Mouse (Mus musculus) heart, embryonic 10.5 days (tissue): ENCODE measurements at regions not wholly inside any gene's neighbourhood (a gene's known extent, or its start where the extent isn't known, plus 50 kb on each side); places are given as distances from the start of the nearest gene placed in this dataset.
"Not testable (repeated sequence)": the region's sequence is repeated elsewhere in the genome, so short reads cannot be mapped to it uniquely, and the experiment has no call there.

Experiments
- DNase-seq: peaks from one replicate; pipeline ENCODE4 v3.0.0-alpha.2; 2017; ENCODE audit warnings: low spot score
- H3K27ac ChIP-seq: fragments of 300-500 bp; sonication (generic); 2 replicates; pipeline ENCODE4 v1.5.1; 2016; ENCODE audit warnings: mild to moderate bottlenecking
- H3K27me3 ChIP-seq: fragments of 300-500 bp; sonication (generic); 2 replicates; pipeline ENCODE4 v1.6.1; 2016; ENCODE audit warnings: mild to moderate bottlenecking; ENCODE audit not compliant: poor library complexity, insufficient read depth, severe bottlenecking
- H3K36me3 ChIP-seq: fragments of 300-500 bp; sonication (generic); 2 replicates; pipeline ENCODE4 v1.6.1; 2016; ENCODE audit warnings: mild to moderate bottlenecking, moderate library complexity
- H3K4me1 ChIP-seq: fragments of 300-500 bp; sonication (generic); 2 replicates; pipeline ENCODE4 v1.6.1; 2016; ENCODE audit warnings: mild to moderate bottlenecking
- H3K4me3 ChIP-seq: fragments of 300-500 bp; sonication (generic); 2 replicates; pipeline ENCODE4 v1.5.1; 2016; ENCODE audit warnings: mild to moderate bottlenecking, moderate library complexity
- H3K9me3 ChIP-seq: fragments of 300-500 bp; sonication (generic); 2 replicates; pipeline ENCODE4 v1.6.1; 2016; ENCODE audit warnings: mild to moderate bottlenecking, moderate library complexity
- WGBS: fragments of 180-500 bp; shearing (Covaris S2); methylation state at CpG from one replicate; pipeline ENCODE4 v1.1.7; 2016; 5-methylcytosine and 5-hydroxymethylcytosine counted together

DNA sequence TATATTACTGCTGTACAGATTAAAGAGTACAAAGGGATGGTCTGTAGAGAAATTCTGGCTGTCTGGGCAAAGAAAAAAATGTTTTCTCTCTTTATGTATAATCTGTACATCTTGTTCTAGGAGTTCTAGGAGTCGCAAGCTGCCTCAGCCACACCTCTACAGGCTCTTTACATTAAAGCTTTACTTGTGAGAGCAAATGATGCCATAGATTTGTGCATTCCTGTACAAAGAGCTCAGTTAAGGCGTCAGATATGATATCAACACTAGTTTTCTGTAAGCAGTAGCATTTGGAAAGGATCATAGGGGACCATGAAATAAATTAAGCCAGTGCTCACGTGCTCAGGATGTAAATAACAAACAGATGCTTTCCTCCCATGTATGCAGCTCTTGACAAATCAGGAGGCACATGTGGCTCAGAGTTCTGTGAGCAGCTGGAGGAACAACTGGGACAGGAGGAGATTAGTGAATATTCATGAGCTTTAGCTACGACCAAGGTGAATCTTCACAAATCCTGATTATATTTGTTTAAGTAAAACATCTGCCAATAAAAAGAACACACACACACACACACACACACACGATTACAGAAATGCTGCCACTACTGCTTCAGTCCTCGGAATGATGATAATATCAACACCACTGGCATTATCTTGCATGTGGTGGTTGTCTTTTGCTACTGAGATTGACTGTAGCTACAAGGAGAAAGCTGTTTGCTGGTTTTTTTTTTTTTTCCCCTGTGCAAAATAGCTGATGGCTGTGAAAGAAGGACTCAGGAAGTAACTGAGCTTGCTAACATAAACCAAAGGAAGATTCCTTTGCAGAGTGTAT lies 104.6 kb upstream of the Gucy1a1 start:
- no peak for DNase-seq
- 51% methylated on average over 6 of the region's 6 CpGs for WGBS
- H3K36me3 ChIP-seq = 0 out of 2 replicates have a peak, but pooled peaks cover 2% of the 10 kb centered on the region
- H3K27ac ChIP-seq = no peak overlapping the region
- no peak overlapping the region for H3K4me3 ChIP-seq
- no peaks in the 10 kb centered on the region for H3K27me3 ChIP-seq
- H3K9me3 ChIP-seq = no peaks in the 10 kb centered on the region
- H3K4me1 ChIP-seq = no peaks in the 10 kb centered on the region

- H3K4me3 ChIP-seq = no peak overlapping the region
- WGBS = 76% methylated on average over 2 of the region's 2 CpGs
- no peaks in the 10 kb centered on the region for H3K36me3 ChIP-seq
- no peaks in the 10 kb centered on the region for H3K9me3 ChIP-seq
- H3K27ac ChIP-seq = no peak overlapping the region
- no peaks in the 10 kb centered on the region for H3K27me3 ChIP-seq
- no peak for DNase-seq
- no peaks in the 10 kb centered on the region for H3K4me1 ChIP-seq
Measured at GRCm38 (mm10) chr3:82236377-82237057, 90.9 kb upstream of the Gucy1a1 start.

DNA sequence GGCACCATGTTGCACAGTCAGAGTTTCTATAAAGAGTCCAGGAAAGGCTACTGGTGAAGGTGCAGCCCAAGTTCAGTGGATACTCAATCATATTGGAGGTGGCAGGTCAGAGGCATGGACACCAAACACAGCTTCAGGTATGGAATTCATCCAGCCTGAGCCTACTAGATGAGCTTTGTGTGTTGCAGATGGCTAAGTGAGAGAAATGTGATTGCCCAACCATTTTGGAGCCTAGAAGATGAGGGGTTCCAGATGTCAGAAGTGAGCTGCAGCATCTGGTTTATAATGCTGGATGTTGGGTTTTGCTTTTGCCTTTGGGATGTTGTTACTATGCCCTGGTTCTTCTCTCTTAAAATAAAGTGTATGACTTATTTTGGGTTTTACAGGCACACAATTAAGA lies 88.7 kb upstream of the Gucy1a1 start:
- no peaks in the 10 kb centered on the region for H3K9me3 ChIP-seq
- H3K27me3 ChIP-seq = no peaks in the 10 kb centered on the region
- H3K4me1 ChIP-seq = no peaks in the 10 kb centered on the region
- no peak overlapping the region for H3K27ac ChIP-seq
- DNase-seq = no peak
- H3K4me3 ChIP-seq = no peak overlapping the region
- no peaks in the 10 kb centered on the region for H3K36me3 ChIP-seq

DNA sequence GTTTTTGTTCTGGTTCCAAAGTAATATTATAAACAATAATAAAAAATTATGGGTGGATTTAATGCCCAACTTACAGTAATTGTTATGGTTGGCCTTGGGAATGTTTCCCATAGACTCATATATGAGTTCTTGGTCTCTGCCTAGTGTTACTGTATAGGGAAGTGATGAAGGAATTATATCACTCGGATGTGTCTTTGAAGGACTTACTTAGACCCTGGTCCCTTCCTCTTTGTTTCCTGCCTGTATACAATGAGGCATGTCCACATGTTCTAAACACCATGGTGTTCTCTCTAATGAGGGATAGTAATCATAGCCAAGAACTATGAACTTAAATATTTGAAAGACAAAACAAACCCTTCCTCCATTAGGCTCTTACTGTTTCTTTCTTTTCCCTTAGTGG lies 77.8 kb upstream of the Gucy1a1 start:
- no peaks in the 10 kb centered on the region for H3K9me3 ChIP-seq
- 82% methylated on average over 1 of the region's 1 CpGs for WGBS
- H3K4me3 ChIP-seq = no peak overlapping the region
- H3K4me1 ChIP-seq = peaks cover 11% of the 10 kb centered on the region
- no peaks in the 10 kb centered on the region for H3K27me3 ChIP-seq
- no peak overlapping the region for H3K27ac ChIP-seq
- no peak for DNase-seq
- H3K36me3 ChIP-seq = no peaks in the 10 kb centered on the region

GRCm38 (mm10) chr3:82221924-82222323 lies 76.3 kb upstream of the Gucy1a1 start:
- 91% methylated on average over 1 of the region's 1 CpGs for WGBS
- no peaks in the 10 kb centered on the region for H3K9me3 ChIP-seq

DNA sequence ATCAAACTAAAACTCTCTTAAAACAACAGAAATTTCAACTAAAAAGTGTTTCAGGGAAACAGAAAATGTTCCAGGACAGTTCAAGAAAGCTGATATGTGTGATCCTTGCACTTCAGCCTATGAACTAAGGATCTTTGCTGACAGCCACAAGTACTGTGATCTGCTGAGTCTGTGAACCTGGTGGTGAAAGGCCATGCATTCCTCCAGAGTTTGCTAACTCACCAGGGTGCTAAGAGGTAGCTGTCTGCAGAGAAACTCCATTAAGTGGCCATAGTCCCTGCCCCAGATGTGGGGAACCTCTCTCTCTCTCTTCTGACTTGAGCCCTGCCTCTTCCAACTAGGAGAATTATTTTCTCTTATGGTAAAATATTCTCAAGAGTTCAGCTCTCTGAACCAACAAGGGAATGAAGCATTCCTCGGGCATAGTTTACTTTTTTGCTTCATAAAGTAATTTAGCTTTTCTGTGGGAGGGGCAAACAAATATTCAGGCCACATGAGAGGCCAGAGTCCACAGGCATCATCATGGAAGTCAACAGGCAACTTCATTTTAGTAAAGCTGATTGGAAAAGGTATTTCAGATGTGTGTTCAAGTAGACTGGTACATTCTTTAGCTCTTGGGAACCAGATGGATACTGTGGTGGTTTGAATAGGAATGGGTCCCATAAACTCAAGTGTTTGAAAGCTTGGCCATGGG lies 73.8 kb upstream of the Gucy1a1 start:
- H3K4me3 ChIP-seq, H3K27me3 ChIP-seq, H3K27ac ChIP-seq, DNase-seq, H3K9me3 ChIP-seq, H3K36me3 ChIP-seq: not testable (repeated sequence)
- H3K4me1 ChIP-seq = peaks cover 11% of the 10 kb centered on the region
- WGBS = 85% methylated on average over 1 of the region's 1 CpGs

More at GRCm38 (mm10) chr3:82221924-82222323, 76.3 kb upstream of the Gucy1a1 start:
- Histone ChIP-seq H3K4me1 (peaks cover 11% of the 10 kb centered on the region), H3K27ac (no peak overlapping the region), H3K27me3 (no peaks in the 10 kb centered on the region), H3K4me3 (no peak overlapping the region), H3K36me3 (no peaks in the 10 kb centered on the region)
- DNase-seq = no peak

GRCm38 (mm10) chr3:82214566-82215465 lies 69.2 kb upstream of the Gucy1a1 start:
- Histone ChIP-seq H3K27me3 (no peaks in the 10 kb centered on the region), H3K4me3 (no peak overlapping the region), H3K27ac (no peak overlapping the region), H3K4me1 (peaks cover 10% of the 10 kb centered on the region), H3K36me3 (no peaks in the 10 kb centered on the region), H3K9me3 (no peaks in the 10 kb centered on the region)
- no peak for DNase-seq
- WGBS = 83% methylated on average over 6 of the region's 6 CpGs

DNA sequence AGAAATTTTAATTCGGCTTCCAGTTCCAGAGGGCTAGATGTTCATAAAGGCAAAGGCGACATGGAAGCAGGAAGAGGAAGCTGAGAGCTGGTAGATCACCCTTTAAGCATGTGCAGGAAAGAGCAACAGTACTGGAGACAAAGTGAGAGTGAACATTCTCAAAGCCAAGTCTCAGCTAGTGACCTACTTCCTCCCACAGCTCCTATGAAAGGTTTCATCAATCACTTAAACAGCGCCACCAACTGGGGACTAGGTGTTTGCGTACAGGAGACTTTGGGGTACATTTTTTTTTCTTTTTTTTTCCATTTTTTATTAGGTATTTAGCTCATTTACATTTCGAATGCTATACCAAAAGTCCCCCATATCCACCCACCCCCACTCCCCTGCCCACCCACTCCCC lies 61.7 kb upstream of the Gucy1a1 start:
- no peaks in the 10 kb centered on the region for H3K4me1 ChIP-seq
- H3K27ac ChIP-seq = no peak overlapping the region
- H3K27me3 ChIP-seq = no peaks in the 10 kb centered on the region
- H3K36me3 ChIP-seq = no peaks in the 10 kb centered on the region
- WGBS = 80% methylated on average over 5 of the region's 5 CpGs
- no peaks in the 10 kb centered on the region for H3K9me3 ChIP-seq
- no peak for DNase-seq
- no peak overlapping the region for H3K4me3 ChIP-seq
